Mouse (Mus musculus) liver, postnatal 0 days (tissue): ENCODE data around the gene Ndufa6. TPM values are rescaled to one million over a fixed set of nuclear protein-coding genes. Genes with fewer than 3 reads are reported as not detected.
A peak's percentile ranks its signal among the peaks of the same experiment; 100 is the strongest.

ENCODE experiments used
- ATAC-seq: fragments of 200-750 bp; cut with Nextera tagmentation; 2 replicates; pipeline ENCODE4 v1.8.0; 2017; ENCODE audit warnings: mild to moderate bottlenecking, moderate library complexity
- DNase-seq: peaks from one replicate; pipeline ENCODE4 v3.0.0-alpha.2; 2016
- H3K27ac ChIP-seq: fragments of 300-500 bp; sonication (generic); 2 replicates; pipeline ENCODE4 v1.5.1; 2014; ENCODE audit warnings: antibody characterized with exemption, moderate library complexity, mild to moderate bottlenecking, low read depth
- H3K27me3 ChIP-seq: fragments of 300-500 bp; sonication (generic); 2 replicates; pipeline ENCODE4 v1.6.1; 2014; ENCODE audit warnings: low read length, control low read depth, mixed read lengths; ENCODE audit not compliant: insufficient read depth
- H3K36me3 ChIP-seq: fragments of 300-500 bp; sonication (generic); replicated peaks from 2 replicates; pipeline ENCODE4 v1.6.1; 2014; ENCODE audit warnings: mild to moderate bottlenecking, control low read depth, low read length, moderate library complexity, mixed read lengths; ENCODE audit not compliant: insufficient read depth
- H3K4me1 ChIP-seq: fragments of 300-500 bp; sonication (generic); 2 replicates; pipeline ENCODE4 v1.6.1; 2014; ENCODE audit warnings: antibody characterized with exemption, mild to moderate bottlenecking, control low read depth; ENCODE audit not compliant: insufficient read depth
- H3K4me2 ChIP-seq: fragments of 300-500 bp; sonication (generic); 2 replicates; pipeline ENCODE4 v1.6.1; 2014; ENCODE audit warnings: low read depth, mild to moderate bottlenecking, low read length, moderate library complexity, mixed read lengths
- H3K4me3 ChIP-seq: fragments of 300-500 bp; sonication (generic); 2 replicates; pipeline ENCODE4 v1.5.1; 2014; ENCODE audit warnings: low read depth, low read length
- H3K9ac ChIP-seq: fragments of 300-500 bp; sonication (generic); replicated peaks from 2 replicates; pipeline ENCODE4 v1.6.1; 2014; ENCODE audit warnings: mild to moderate bottlenecking, moderate library complexity
- H3K9me3 ChIP-seq: fragments of 300-500 bp; sonication (generic); 2 replicates; pipeline ENCODE4 v1.6.1; 2016; ENCODE audit warnings: mild to moderate bottlenecking, control low read depth, low read length, mixed read lengths
- CTCF ChIP-seq: sonication (generic); IDR thresholded peaks from 2 replicates; pipeline ENCODE4 v1.5.1; 2016; ENCODE audit warnings: antibody characterized with exemption, low read depth
- EP300 ChIP-seq: IDR thresholded peaks from 2 replicates; pipeline ENCODE4 v1.6.1; 2016; ENCODE audit warnings: antibody characterized with exemption, low read depth, mild to moderate bottlenecking
- WGBS: fragments of 180-500 bp; shearing (Covaris S2); extraction: QIAGEN DNeasy Blood & Tissue Kit; methylation state at CpG from one replicate; pipeline ENCODE4 v1.1.7; 2014; ENCODE audit not compliant: insufficient replicate concordance; 5-methylcytosine and 5-hydroxymethylcytosine counted together
- polyA plus RNA-seq: library from polyadenylated mRNA; unstranded; fragments of >200 nt; fragmentation: Nextera tagmentation; extraction: Ambion mirVana; gene quantifications from 2 replicates; pipeline ENCODE4 v1.2.1, GENCODE M21; 2015

Ndufa6 gene
- polyA plus RNA-seq, 1 experiment from 2014 or later, result 642 TPM

- DNase-seq (no peak), ATAC-seq (0 out of 2 replicates have a peak, but pooled peaks have one; percentile 5)
- peak overlapping the region; percentile 67 for H3K4me2 ChIP-seq
- TF ChIP-seq CTCF (no peak), EP300 (peak; percentile 55; the same call in 1 of the 2 replicates)
- H3K27me3 ChIP-seq, result no peaks in the 10 kb centered on the region
- H3K4me3 ChIP-seq, result peak overlapping the region; percentile 44
- peak overlapping the region; percentile 71 for H3K9ac ChIP-seq
- 51% methylated on average over 15 of the region's 15 CpGs for WGBS
- H3K4me1 ChIP-seq, result 0 out of 2 replicates have a peak, but pooled peaks cover 7% of the 10 kb centered on the region
- H3K36me3 ChIP-seq, result peaks cover 9% of the 10 kb centered on the region; the same call in 1 of the 2 replicates
- H3K9me3 ChIP-seq, result no peaks in the 10 kb centered on the region
- peak overlapping the region; percentile 99 for H3K27ac ChIP-seq
These were observed 24.4 kb upstream of the Ndufa6 start for GRCm38 (mm10) chr15:82378261-82379180.

- no peaks in the 10 kb centered on the region for H3K9me3 ChIP-seq
- H3K4me2 ChIP-seq, result peak overlapping the region; percentile 67
- WGBS, result 58% methylated on average over 5 of the region's 5 CpGs
- peaks cover 9% of the 10 kb centered on the region; the same call in 1 of the 2 replicates for H3K36me3 ChIP-seq
- peak overlapping the region; percentile 71 for H3K9ac ChIP-seq
- H3K4me3 ChIP-seq, result peak overlapping the region; percentile 44; the same call in 1 of the 2 replicates
- no peak for ATAC-seq
- H3K27me3 ChIP-seq, result no peaks in the 10 kb centered on the region
- TF ChIP-seq EP300, result no peak
- no peak for TF ChIP-seq CTCF
- 0 out of 2 replicates have a peak, but pooled peaks cover 7% of the 10 kb centered on the region for H3K4me1 ChIP-seq
- no peak for DNase-seq
- H3K27ac ChIP-seq, result peak overlapping the region; percentile 99
These were observed 23.6 kb upstream of the Ndufa6 start for GRCm38 (mm10) chr15:82377701-82378100.

- WGBS, result 69% methylated on average over 17 of the region's 17 CpGs
- ATAC-seq (no peak), DNase-seq (no peak)
- no peak overlapping the region for H3K9ac ChIP-seq
- no peak overlapping the region for H3K4me3 ChIP-seq
- 0 out of 2 replicates have a peak, but pooled peaks cover 7% of the 10 kb centered on the region for H3K4me1 ChIP-seq
- peak overlapping the region; percentile 99 for H3K27ac ChIP-seq
- H3K4me2 ChIP-seq, result no peak overlapping the region
- H3K9me3 ChIP-seq, result no peaks in the 10 kb centered on the region
- no peaks in the 10 kb centered on the region for H3K27me3 ChIP-seq
- H3K36me3 ChIP-seq, result peaks cover 9% of the 10 kb centered on the region; the same call in 1 of the 2 replicates
- TF ChIP-seq CTCF (no peak), EP300 (peak; percentile 37; the same call in 1 of the 2 replicates)
These were observed 22.4 kb upstream of the Ndufa6 start for GRCm38 (mm10) chr15:82376393-82377138.

GRCm38 (mm10) chr15:82375855-82376254 lies 21.7 kb upstream of the Ndufa6 start:
- Histone ChIP-seq H3K4me1 (0 out of 2 replicates have a peak, but pooled peaks cover 7% of the 10 kb centered on the region), H3K27me3 (no peaks in the 10 kb centered on the region), H3K4me2 (no peak overlapping the region), H3K36me3 (peaks cover 9% of the 10 kb centered on the region; the same call in 1 of the 2 replicates), H3K27ac (no peak overlapping the region), H3K9ac (no peak overlapping the region), H3K9me3 (no peaks in the 10 kb centered on the region), H3K4me3 (no peak overlapping the region)
- no peak for ATAC-seq
- no peak for TF ChIP-seq CTCF
- TF ChIP-seq EP300, result no peak
- WGBS, result 75% methylated on average over 9 of the region's 9 CpGs
- DNase-seq, result no peak

- no peak for TF ChIP-seq EP300
- TF ChIP-seq CTCF, result no peak
- 0 out of 2 replicates have a peak, but pooled peaks cover 7% of the 10 kb centered on the region for H3K4me1 ChIP-seq
- peaks cover 9% of the 10 kb centered on the region; the same call in 1 of the 2 replicates for H3K36me3 ChIP-seq
- H3K9me3 ChIP-seq, result no peaks in the 10 kb centered on the region
- no peak overlapping the region for H3K9ac ChIP-seq
- no peak overlapping the region for H3K4me3 ChIP-seq
- DNase-seq, result no peak
- ATAC-seq, result no peak
- 81% methylated on average over 5 of the region's 5 CpGs for WGBS
- H3K27me3 ChIP-seq, result no peaks in the 10 kb centered on the region
- H3K4me2 ChIP-seq, result no peak overlapping the region
- H3K27ac ChIP-seq, result no peak overlapping the region
These were observed 20.3 kb upstream of the Ndufa6 start for GRCm38 (mm10) chr15:82374437-82374836.
